Mouse (Mus musculus) limb, embryonic 10.5 days (tissue): ENCODE measurements around the gene Calhm3. TPM values are rescaled to one million over a fixed set of nuclear protein-coding genes. Genes with fewer than 3 reads are reported as not detected.

ENCODE experiments used
- DNase-seq: peaks from one replicate; pipeline ENCODE4 v3.0.0-alpha.2; 2017; ENCODE audit warnings: low spot score
- H3K27ac ChIP-seq: fragments of 300-500 bp; sonication (generic); 2 replicates; pipeline ENCODE4 v1.5.1; 2016; ENCODE audit warnings: mild to moderate bottlenecking
- H3K27me3 ChIP-seq: fragments of 300-500 bp; sonication (generic); 2 replicates; pipeline ENCODE4 v1.6.1; 2016; ENCODE audit warnings: low read depth, mild to moderate bottlenecking; ENCODE audit not compliant: poor library complexity, severe bottlenecking
- H3K36me3 ChIP-seq: fragments of 300-500 bp; sonication (generic); 2 replicates; pipeline ENCODE4 v1.6.1; 2016; ENCODE audit warnings: mild to moderate bottlenecking, moderate library complexity
- H3K4me1 ChIP-seq: fragments of 300-500 bp; sonication (generic); 2 replicates; pipeline ENCODE4 v1.6.1; 2016
- H3K4me3 ChIP-seq: fragments of 300-500 bp; sonication (generic); 2 replicates; pipeline ENCODE4 v1.5.1; 2016; ENCODE audit warnings: mild to moderate bottlenecking, moderate library complexity
- H3K9me3 ChIP-seq: fragments of 300-500 bp; sonication (generic); replicated peaks from 2 replicates; pipeline ENCODE4 v1.6.1; 2016; ENCODE audit warnings: mild to moderate bottlenecking
- WGBS: fragments of 180-500 bp; shearing (Covaris S2); methylation state at CpG from one replicate; pipeline ENCODE4 v1.1.7; 2016; 5-methylcytosine and 5-hydroxymethylcytosine counted together
- polyA plus RNA-seq: library from polyadenylated mRNA; unstranded; fragments of >200 nt; fragmentation: Nextera tagmentation; extraction: Ambion mirVana; gene quantifications from 2 replicates; pipeline ENCODE4 v1.2.1, GENCODE M21; 2016

Gene Calhm3
- not detected in 2 replicates for polyA plus RNA-seq

- no peak within 1 kb of the TSS for H3K27ac ChIP-seq
- no peak within 1 kb of the TSS for H3K4me3 ChIP-seq
- WGBS: 85% methylated on average over 11 of the region's 11 CpGs
- no peak for DNase-seq
- H3K4me1 ChIP-seq: no peaks in the 10 kb centered on the region
- peaks cover 4% of the 10 kb centered on the region for H3K27me3 ChIP-seq
- H3K9me3 ChIP-seq: no peaks in the 10 kb centered on the region
- H3K36me3 ChIP-seq: no peaks in the 10 kb centered on the region
Observed at GRCm38 (mm10) chr19:47157664-47158063, at the start of gene Calhm3. Calhm3 (minus strand) TSS chr19:47157764.

- no peaks in the 10 kb centered on the region for H3K27me3 ChIP-seq
- H3K4me1 ChIP-seq: peaks cover 15% of the 10 kb centered on the region
- no peak for DNase-seq
- WGBS: 83% methylated on average over 1 of the region's 1 CpGs
- H3K4me3 ChIP-seq: no peak overlapping the region
- no peaks in the 10 kb centered on the region for H3K9me3 ChIP-seq
- no peak overlapping the region for H3K27ac ChIP-seq
- H3K36me3 ChIP-seq: no peaks in the 10 kb centered on the region
Observed at GRCm38 (mm10) chr19:47206126-47206525, 48.6 kb upstream of the Calhm3 start.

GRCm38 (mm10) chr19:47204653-47205052 is 47.1 kb upstream of the Calhm3 start:
- H3K9me3 ChIP-seq: no peaks in the 10 kb centered on the region
- H3K36me3 ChIP-seq: no peaks in the 10 kb centered on the region
- WGBS: 91% methylated on average over 6 of the region's 6 CpGs
- peaks cover 27% of the 10 kb centered on the region for H3K4me1 ChIP-seq
- no peak overlapping the region for H3K4me3 ChIP-seq
- H3K27ac ChIP-seq: no peak overlapping the region
- no peaks in the 10 kb centered on the region for H3K27me3 ChIP-seq
- no peak for DNase-seq

DNA sequence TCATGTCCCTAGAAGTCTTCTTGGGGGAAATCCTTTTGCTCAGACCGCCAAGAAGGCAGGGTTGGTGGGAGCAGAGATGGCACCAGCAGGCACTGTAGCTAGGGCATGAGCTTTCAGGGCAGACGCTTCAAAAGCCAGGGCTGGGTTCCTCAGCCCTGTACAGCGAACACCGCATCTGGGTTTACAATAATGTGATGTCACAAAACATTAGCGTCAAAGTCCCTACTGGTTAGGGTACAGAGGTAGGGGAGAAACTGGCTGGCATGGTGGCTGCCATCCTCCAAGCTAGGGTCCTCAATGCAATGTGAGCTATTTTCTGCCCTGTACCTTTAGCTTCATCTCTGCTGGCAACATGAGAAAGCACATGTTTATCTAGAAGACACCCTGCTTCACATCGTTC is 45.5 kb upstream of the Calhm3 start:
- WGBS: 94% methylated on average over 6 of the region's 6 CpGs
- no peaks in the 10 kb centered on the region for H3K36me3 ChIP-seq
- no peak overlapping the region for H3K4me3 ChIP-seq
- H3K27ac ChIP-seq: no peak overlapping the region
- DNase-seq: no peak
- no peaks in the 10 kb centered on the region for H3K9me3 ChIP-seq
- H3K27me3 ChIP-seq: no peaks in the 10 kb centered on the region
- peaks cover 35% of the 10 kb centered on the region for H3K4me1 ChIP-seq

GRCm38 (mm10) chr19:47202429-47202828 is 44.9 kb upstream of the Calhm3 start:
- 69% methylated on average over 6 of the region's 6 CpGs for WGBS
- Histone ChIP-seq H3K27me3 (no peaks in the 10 kb centered on the region), H3K4me3 (no peak overlapping the region), H3K36me3 (no peaks in the 10 kb centered on the region), H3K9me3 (no peaks in the 10 kb centered on the region), H3K27ac (peak overlapping the region; percentile 57; the same call in 1 of the 2 replicates), H3K4me1 (peaks cover 35% of the 10 kb centered on the region)
- no peak for DNase-seq

GRCm38 (mm10) chr19:47201972-47202371 is 44.4 kb upstream of the Calhm3 start:
- Histone ChIP-seq H3K36me3 (no peaks in the 10 kb centered on the region), H3K9me3 (no peaks in the 10 kb centered on the region), H3K27me3 (no peaks in the 10 kb centered on the region), H3K4me3 (no peak overlapping the region), H3K27ac (peak overlapping the region; percentile 68; the same call in 1 of the 2 replicates), H3K4me1 (peaks cover 35% of the 10 kb centered on the region)
- WGBS: 49% methylated on average over 12 of the region's 12 CpGs
- DNase-seq: no peak

DNA sequence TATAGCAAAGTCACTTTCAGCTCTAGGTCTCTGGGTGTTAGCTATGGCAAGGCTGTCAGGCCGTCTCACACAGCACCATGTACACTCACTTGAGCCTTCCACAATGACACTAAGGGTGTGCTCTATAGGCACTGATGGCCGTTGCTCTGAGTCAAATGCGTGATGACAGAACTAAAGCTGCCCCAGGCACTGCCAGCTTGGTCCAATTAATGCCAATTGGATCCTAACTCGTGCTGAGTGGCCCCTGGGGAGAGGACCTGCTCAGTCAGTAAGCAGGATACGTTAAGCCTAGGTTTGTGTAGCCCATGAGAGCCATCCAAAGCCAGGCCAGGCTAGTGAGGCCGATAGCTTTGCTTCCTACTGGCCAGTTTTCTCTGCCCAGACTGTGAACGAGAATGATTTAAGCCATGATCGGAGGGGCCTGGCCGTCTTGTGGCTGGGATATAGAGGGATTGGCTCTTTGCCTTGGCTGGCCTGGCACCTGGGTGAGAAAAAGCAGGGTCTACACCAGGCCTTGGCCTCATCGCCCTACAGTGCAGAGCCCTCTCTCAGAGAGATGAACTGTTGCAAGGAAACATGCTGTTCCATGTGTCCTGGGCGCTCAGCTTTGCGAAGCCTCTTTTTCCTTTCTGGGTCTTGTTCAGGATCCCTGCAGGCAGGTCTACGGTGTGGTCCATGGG is 41.2 kb upstream of the Calhm3 start:
- no peak for DNase-seq
- 76% methylated on average over 13 of the region's 13 CpGs for WGBS

GRCm38 (mm10) chr19:47192158-47192557 is 34.6 kb upstream of the Calhm3 start:
- Histone ChIP-seq H3K27me3 (no peaks in the 10 kb centered on the region), H3K36me3 (no peaks in the 10 kb centered on the region), H3K4me3 (no peak overlapping the region), H3K27ac (no peak overlapping the region), H3K4me1 (peaks cover 10% of the 10 kb centered on the region), H3K9me3 (no peaks in the 10 kb centered on the region)
- WGBS: 96% methylated on average over 5 of the region's 5 CpGs
- no peak for DNase-seq

More for the DNA sequence above, 41.2 kb upstream of the Calhm3 start:
- H3K4me1 ChIP-seq: peaks cover 35% of the 10 kb centered on the region
- no peaks in the 10 kb centered on the region for H3K27me3 ChIP-seq
- no peak overlapping the region for H3K27ac ChIP-seq
- H3K36me3 ChIP-seq: no peaks in the 10 kb centered on the region
- no peak overlapping the region for H3K4me3 ChIP-seq
- no peaks in the 10 kb centered on the region for H3K9me3 ChIP-seq

DNA sequence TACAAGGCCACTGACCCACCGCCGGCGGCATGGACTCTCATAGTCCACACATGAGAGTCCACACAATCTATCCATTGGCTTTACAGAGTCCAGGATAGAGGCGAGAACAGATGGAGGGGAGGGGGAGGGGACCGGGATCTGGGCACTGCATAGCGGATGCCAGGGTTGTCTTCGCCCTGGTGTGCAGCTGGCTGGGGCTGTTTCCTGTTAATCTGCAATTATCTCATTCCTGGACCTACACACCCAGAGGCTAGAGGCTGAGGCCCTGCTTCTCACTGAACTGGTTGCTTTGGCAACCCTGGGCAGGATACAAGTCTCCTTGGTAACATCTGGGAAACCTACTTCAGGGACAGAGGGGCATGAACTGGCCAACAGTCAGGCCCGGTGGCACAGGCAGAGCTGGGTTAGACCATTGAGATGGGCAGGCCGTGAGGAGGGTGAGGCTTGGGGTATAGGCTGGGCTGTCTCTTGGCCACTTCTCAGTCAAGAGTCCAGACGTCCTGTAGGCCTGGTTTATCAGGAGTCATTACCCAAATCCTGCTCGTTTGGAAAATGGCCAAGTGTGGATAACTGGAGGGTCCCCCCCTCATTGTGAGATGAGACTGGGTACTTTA is 31.1 kb upstream of the Calhm3 start:
- Histone ChIP-seq H3K36me3 (no peaks in the 10 kb centered on the region), H3K9me3 (no peaks in the 10 kb centered on the region), H3K27me3 (no peaks in the 10 kb centered on the region), H3K4me3 (no peak overlapping the region), H3K27ac (no peak overlapping the region), H3K4me1 (peaks cover 21% of the 10 kb centered on the region)
- 72% methylated on average over 11 of the region's 11 CpGs for WGBS
- no peak for DNase-seq

DNA sequence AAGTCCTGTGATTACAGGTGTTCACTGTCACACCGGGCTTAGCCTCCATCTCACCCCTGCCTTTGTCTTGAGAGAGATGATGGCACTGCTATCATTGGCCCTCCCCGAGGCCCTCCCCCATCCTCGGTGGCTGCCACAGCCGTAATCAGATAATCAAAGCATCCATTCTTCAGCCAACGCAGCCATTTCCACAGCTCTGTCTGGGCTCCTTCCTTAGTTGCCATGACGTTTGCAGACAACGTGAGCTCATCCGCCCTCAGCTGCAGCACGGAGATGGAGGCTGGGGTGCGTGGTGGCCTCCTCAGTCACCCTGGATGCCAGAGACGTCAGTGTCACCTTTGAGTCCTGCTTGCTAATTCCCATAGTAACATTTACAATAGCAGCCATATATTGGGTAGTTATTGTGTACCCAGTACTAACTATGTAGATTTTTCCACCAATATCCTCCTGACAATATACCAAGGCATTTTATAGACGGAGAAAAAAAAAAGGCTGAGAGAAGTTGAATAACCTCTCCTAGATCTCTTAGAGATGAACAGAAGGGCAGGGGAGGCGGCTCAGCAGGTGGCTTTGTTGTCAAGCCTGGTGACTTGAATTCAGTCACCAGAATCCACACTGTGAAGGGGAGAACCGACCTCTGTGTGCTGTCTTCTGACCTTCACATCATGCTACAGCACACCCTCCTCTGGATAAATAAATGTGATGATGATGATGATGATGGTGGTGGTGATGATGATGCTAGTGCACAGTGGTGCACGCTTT is 29.1 kb upstream of the Calhm3 start:
- 59% methylated on average over 15 of the region's 15 CpGs for WGBS
- Histone ChIP-seq H3K27ac (no peak overlapping the region), H3K4me1 (peaks cover 21% of the 10 kb centered on the region), H3K27me3 (peaks cover 6% of the 10 kb centered on the region), H3K4me3 (no peak overlapping the region), H3K9me3 (no peaks in the 10 kb centered on the region), H3K36me3 (no peaks in the 10 kb centered on the region)
- DNase-seq: no peak

DNA sequence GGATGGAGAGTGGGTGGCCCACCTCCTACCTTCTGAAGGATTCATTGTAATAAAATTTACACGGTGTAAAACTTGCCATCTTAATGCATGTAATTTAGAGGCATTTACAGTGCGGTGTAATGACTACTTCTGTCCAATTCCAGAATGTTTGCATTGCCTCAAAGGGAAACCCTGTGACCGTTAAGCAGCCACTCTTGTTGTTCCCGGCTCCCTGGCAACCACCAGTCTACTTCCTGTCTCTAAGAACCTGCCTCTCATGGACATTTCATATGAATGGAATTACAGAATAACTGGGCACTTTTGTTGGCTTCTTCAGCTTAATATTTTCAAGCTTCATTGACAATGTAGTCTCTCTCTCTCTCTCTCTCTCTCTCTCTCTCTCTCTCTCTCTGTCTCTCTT is 27.2 kb upstream of the Calhm3 start:
- no peak overlapping the region for H3K27ac ChIP-seq
- no peaks in the 10 kb centered on the region for H3K9me3 ChIP-seq
- peaks cover 26% of the 10 kb centered on the region for H3K27me3 ChIP-seq
- no peak for DNase-seq
- H3K4me1 ChIP-seq: peaks cover 24% of the 10 kb centered on the region
- no peak overlapping the region for H3K4me3 ChIP-seq
- no peaks in the 10 kb centered on the region for H3K36me3 ChIP-seq
- 62% methylated on average over 4 of the region's 4 CpGs for WGBS

DNA sequence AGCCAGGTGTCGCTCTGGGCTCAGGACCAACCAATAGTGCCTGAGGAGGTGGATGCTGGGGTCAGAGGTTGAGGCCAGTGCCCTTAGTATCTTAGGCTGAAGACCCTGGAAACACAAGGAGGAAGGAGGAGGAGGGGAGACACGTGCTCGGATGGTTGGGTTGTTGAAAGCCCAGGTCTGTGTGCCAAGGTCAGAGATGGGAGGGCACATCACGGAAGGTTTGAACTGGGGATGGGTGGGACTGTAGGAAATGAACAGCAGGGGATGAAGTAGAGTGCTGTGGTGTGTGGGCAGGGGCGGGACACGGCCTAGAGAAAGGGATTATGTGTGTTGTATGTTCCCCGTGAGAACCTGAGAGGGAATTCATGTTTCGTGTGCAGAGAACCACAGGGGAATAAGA is 26.7 kb upstream of the Calhm3 start:
- Histone ChIP-seq H3K4me1 (peaks cover 29% of the 10 kb centered on the region), H3K27ac (no peak overlapping the region), H3K4me3 (no peak overlapping the region), H3K9me3 (no peaks in the 10 kb centered on the region), H3K27me3 (peaks cover 31% of the 10 kb centered on the region), H3K36me3 (no peaks in the 10 kb centered on the region)
- DNase-seq: no peak
- WGBS: 71% methylated on average over 8 of the region's 8 CpGs

DNA sequence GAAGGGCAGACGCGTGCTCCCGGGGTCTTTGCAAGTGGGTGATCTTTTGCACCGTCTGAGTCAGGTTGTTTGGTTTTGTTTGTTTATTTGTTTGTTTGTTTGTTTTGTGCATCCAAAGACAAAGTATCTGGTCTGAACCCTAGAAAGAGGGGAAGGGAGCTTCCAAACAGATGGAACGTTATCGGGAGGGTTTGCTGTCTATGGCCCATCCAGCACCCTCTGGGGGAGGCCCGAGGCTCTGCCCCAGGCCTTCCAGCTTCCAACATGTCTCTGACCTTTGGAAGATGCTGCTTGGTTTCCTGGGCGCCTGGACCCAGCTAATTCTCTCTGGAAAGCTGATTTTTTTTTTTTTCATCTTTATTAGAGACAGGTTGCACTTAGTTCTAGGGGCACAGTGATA is 22.4 kb upstream of the Calhm3 start:
- 15% methylated on average over 8 of the region's 8 CpGs for WGBS
- Histone ChIP-seq H3K4me1 (peaks cover 32% of the 10 kb centered on the region), H3K4me3 (peak overlapping the region; percentile 80), H3K27ac (no peak overlapping the region), H3K36me3 (no peaks in the 10 kb centered on the region), H3K27me3 (peaks cover 68% of the 10 kb centered on the region), H3K9me3 (no peaks in the 10 kb centered on the region)
- DNase-seq: no peak
